Mouse (Mus musculus) layer of hippocampus, postnatal 10 days (tissue): Measurements from ENCODE around the gene Xrcc4. TPM values are rescaled to one million over a fixed set of nuclear protein-coding genes. Genes with fewer than 3 reads are reported as not detected.

Experiments
- DNase-seq, 2 experiments: peaks; one replicate each; pipeline ENCODE4 v3.0.0; 2021; ENCODE audit warnings: low spot score in 2 of 2
- total RNA-seq, 2 experiments: library from RNA; stranded (reverse); gene quantifications; 2 replicates each; pipeline ENCODE4 v1.2.3; 2021

Gene Xrcc4
- total RNA-seq, 2 experiments from 2014 or later: 15.0 to 15.7 TPM

DNA sequence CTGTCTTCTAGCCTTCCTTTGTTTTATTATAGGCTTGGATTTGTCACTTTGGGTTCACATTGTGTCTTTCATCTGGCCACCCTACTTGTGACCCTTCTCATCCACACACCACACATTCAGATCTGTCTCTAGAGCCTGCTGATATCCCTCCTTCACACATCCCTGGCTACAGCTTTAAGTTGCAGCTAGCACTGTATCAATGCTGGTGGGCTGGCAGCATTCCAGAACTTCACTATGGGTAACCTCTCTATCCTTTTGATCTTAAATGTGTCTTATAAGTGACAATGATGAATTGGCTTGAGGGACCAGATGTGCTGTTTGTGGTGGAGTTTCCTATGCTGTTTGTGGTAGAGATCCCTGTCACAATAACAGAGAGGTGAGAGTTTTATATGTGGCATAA, 120.7 kb downstream of the Xrcc4 start:
- no peak for DNase-seq

DNA sequence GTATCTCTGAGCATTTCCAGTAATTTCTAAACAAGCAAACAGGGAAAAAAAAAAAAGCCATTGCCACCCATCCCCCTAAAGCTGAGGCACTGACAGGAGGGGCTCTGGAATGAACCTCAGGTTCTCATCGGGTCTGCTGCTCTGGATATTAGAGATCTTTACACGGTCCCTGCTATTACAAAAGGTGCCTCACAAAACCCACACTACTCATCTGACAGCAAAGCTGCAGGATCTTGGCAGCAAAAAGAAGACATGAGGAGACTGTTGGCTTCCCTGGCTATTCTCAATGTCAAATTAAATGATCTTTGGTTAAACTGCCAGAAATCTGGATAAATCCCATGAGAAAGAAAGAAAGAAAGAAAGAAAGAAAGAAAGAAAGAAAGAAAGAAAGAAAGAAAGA, 145.1 kb downstream of the Xrcc4 start:
- DNase-seq: no peak

DNA sequence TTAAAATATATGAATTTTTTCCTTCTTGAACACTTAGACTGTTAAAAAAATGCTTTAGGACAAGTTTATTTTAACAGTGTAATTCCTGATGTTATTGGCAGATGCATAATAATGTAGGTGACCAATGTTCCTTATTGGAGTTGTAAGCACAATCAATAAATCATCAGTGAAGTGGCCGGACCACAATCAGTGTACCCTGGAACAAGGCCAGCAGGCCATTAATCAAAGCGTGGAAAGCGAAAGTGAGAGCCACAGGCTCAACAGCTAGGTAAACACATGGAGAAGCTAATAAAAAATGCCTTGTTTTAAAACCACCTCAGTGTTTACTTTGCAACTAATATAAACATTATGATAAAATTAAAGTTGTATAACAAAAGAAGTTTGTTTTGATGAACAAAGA, 159.9 kb downstream of the Xrcc4 start:
- no peak for DNase-seq

DNA sequence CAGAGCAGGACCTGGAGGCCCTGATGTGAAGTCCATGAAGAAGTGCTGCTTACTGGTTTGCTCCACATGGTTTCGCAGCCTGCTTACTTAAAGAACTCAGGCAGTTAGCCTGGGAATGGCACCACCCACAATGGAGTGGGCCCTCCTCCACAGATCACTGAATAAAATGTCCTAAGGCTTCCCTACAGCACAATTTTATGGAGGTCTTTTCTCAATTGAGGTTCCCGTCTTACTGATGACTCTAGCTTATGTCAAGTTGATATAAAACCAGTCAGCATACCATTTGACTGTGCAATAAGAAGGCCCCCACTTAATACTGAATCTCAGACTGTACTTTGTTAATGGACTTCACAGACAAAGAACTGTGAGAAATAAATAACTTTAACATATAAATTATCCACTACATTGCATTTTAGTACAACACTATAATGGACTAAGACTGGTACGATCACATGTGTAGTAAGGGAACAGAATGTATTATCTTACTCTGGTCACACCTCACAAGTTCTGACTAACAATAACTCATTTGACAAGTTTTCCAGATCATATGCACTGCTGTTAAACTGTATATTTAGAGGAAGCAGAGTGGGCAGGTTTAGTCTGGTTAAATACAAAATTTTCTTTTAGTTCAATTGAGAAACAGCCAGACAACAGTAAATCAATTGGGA, 170.5 kb downstream of the Xrcc4 start:
- no peak for DNase-seq

DNA sequence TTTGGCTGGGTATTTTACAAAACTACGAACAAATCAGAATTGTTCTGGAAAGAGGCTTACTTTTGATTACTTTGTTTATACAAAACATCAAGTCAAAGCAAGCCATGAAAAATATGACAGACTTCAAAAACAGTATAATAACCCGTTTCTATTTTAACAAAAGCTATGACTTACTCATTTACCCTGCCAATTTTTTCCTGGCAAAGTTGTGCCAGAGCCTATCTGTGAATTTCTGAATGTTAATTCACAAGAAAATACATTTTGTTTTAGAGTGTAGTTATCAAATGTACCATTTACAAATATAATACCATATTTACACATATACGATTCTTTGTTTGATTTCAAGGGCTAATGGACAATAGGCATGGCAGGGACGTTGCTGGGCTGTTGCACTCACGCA, 175.1 kb downstream of the Xrcc4 start:
- DNase-seq: no peak

DNA sequence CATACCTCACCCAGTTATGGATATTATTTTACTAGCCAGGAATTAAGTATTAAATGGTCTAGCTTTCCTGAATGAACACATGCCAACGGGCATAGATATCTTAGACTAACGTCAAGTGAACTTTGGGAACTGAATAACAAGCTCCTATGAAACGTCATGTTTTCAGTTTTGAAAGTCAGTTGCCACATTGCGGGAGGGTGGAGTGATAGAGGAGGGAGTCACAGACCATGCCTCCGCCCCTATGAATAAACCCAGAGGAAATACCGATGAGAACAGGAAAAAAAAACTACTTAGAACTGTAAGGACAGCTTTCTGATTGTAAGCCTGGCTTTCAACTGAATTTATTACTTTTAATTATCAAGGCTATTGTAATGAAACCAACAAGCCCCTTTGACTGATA, 175.5 kb downstream of the Xrcc4 start:
- no peak for DNase-seq

DNA sequence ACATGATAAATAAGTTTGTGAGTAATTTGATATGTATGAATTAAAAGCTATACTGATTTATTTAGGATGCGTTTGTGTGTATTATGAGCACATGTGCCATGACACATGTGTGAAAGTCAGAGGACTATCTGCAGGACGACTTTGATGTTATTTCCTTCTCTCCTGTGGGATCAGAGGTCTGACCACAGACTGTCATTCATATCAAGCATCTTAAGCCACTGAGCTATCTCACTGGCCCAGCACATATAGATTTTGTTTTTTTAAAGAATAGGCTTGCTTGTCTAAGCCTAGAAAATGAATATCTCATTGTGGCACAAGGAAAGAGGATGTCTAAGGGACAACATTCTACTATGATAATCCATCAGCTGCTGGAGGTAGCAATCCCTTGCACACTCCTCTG, 183.3 kb downstream of the Xrcc4 start:
- no peak for DNase-seq

DNA sequence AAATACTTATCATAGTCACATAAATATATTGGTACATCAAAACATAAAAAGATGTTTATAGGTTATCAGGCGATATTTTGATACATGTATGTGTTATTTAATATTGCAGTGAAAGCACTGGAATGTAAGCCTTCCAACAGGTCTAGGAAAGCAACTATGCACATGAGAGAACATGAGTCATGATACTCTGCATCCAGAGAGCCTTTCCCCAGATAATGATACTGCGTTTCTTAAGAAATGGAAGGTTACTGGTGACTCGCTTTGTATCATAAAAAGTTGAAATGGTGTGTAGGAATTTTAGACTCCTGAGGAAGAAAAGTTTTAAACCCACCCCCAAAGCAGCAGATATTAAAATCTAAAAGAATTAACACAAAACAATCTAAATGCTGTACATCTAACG, 190.3 kb downstream of the Xrcc4 start:
- no peak for DNase-seq

DNA sequence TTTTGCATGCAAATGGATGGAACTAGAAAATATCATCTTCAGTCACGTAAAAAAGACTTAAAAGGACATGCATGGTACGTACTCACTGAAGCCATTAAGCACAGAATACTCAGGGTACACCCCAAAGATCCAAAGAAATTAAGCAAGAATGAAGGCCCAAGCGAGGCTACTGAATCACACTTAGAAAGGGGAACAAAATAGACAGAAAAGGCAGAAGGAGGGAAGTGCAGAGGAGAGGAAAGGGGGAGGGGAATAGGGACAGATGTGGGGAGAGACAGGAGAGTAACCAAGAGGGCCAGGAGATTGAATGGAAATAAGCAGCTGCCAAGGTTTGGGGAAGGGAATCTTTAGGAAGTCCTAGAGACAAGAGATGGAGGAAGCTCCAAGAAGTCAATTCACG, 197.3 kb downstream of the Xrcc4 start:
- no peak for DNase-seq

DNA sequence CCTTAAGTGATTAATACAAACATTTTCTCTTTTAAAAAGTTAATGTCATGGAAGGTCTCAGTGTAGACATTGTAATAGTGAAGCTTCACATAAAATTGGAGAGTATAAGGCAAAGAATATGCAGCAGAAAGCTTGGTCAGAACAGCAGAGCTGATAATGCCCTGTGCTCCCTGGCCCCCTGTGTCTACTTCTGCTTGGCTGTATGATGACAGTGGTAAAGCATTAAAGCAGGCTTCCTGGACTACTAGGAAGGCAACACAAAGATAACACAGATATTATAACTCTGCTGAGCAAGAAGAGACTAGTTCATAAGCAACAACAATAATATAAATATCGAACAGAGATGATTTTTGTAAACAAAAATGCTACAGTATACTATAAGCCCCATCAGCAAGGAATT, 199.2 kb downstream of the Xrcc4 start:
- DNase-seq: no peak

DNA sequence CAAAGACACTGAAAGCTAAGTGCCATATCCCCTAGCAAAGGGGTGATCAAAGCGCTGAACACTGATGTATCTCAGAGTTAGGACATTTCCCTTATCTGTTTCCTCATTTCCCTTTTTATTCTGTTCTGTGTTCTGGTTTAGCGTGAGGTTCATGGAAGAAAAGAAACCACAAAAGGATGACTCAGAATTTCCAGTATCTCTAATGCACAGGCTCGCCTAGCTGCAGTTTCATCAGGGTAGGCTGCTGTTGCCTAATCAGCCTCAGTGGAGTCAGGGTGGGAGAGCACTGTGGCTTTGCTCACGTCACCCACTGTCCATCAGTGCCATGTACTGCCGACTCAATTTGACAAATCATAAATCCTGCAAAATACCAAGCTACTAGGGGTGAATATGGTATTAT, 200.3 kb downstream of the Xrcc4 start:
- DNase-seq: no peak

DNA sequence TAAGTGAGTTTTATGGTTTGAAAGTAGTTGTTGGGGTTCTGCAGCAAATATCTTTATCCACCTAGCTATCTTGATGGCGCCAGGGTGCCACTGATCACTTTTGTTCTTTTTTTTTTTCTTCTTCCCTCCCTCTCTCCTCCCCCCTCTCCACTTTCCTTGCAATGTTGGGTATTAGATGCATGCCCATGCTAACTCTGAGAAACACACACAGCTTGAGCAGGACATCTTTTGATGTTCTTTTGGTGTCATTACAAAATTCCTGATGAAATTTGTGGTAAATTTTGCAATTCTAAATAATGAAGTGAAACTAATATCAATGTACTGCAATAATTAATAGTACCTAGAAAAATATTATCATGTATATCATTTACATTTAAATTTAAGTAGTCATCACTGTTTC, 205.9 kb downstream of the Xrcc4 start:
- DNase-seq: no peak

DNA sequence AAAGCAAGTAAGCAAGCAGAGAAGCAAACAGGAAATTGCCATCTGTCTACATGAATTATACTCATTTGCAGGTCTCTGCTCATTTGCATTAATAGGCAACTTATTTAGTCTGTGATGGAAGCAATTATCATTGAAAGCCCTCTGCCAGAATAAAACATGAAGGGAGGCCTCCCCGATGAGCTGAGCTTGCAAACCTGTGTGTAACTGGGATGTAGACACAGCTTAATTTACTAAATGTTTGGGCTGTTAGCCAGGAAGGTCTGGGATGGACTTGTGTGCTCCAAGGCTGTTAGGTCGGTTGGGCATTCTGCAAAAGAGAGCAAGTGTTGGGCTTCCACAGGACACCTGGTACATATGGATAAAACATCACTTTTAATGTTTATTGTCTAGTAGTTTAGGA, 208.1 kb downstream of the Xrcc4 start:
- no peak for DNase-seq

DNA sequence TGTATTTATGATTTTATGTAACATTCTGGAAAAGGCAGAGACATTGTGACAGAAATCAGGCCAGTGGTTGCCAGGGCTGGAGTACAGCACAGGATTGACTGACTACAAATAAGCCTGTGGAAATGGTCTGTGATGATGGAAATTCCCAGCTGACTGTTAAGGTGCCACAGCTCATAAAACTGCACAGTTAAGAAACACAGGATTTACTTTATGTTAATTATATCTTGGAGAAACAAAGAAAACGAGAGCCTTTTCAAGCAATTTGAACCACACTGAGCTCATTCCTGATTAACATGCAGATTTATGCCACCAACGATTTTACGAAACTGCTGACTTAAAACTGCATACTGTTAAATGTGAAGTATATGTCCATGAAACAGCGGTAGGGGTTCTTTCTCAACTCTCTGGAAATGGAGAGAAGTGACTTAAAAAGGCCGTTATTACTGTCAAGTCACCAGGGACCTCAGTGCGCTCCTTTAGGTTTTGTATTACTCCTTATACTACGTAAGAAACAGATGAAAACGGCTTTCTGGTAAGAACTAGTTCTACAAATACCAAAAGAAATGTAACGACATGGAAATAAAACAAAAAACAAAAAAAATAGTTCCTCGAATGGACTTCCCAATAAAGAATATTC, 210.5 kb downstream of the Xrcc4 start:
- DNase-seq: peak in 1 of 2 experiments; percentile 15

DNA sequence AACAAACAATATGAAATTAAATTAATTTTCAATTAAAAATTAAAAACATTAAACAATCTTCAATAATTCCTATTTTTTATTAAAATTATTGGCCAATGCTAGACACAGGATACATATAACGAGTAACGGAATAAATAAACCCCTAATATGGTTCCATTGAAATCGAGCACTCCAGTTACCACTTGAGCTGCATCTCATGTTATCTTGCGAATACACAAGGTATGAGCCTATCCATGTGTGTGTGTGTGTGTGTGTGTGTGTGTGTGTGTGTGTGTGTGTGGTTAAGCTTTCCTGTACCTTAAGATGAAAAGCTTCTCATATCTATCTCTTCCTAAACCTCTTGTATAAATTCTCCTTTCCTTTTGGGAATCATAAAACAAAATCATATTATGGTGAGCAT, 213.9 kb downstream of the Xrcc4 start:
- DNase-seq: no peak

DNA sequence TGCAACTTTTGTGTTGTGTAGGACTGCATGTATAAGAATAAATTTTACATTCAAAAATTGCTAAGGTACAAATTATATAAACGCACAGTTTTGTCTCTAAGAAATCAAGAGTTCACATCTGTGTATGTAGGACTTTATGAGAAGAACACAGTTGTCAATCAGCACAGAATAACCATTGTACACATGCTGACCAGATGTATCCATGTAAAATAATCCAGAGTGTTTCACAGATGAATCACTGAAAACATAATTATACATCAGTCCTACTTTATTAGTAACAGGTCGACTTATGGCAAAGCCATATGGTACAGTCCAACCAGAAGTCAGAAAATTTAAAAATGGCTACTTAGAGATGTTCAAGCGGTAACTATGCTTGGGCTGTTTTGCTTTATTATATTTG, 216.7 kb downstream of the Xrcc4 start:
- no peak for DNase-seq

DNA sequence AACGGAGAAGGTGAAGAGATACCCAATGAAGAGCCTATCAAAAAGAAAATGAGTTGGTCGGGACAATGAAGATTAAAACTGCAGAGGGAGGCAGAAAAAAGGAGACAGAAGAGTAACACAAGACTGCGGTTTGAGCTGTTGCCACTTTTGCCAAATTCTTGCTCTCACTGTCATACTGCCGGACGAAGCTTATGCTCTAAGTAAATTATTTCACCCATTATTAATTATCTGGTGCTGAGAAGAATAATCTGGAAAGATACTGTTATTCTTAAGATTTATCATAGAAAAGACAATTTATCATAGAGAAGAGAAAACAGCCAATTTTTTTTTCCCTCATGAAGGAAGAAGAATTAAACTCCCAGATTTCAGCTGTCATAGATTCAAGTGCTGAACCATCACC, 235.3 kb downstream of the Xrcc4 start:
- DNase-seq: no peak

DNA sequence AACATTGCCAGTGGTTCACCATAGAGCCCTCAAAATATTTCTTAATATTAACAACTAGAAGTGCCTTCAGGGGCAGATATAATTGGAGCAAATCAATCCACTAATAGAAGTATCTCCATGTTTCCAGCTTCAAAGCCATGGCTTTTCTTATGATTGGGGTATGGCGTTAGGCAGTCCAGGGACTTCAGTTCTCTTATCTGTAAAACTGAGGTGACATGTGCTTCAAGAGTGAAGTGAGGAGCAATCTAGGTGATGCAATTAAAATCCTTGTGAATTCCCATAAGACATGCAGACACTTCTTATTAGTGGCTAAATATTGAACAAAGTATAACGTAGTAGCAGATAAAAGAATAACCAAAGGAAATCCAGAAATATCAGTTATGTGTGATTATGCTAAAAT, 238.7 kb downstream of the Xrcc4 start:
- no peak for DNase-seq

DNA sequence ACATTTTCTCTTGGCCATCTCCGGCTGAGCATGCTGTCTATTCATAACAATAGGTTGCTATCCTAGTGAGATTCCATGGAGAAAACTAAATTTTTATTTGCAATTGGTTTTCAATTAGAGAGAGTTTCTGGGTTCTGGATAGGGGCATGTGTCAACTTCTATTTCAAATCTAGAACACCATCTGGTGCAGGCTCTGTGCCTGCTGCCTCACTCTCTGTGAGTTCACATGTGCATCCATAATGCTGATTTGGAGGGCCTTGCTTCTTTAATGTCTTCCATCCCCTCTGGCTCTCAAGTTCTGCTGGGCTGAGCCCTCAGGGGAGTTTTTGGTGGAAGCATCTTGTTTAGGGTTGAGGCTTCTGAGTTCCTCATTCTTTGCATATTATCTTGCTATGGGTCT, 239.5 kb downstream of the Xrcc4 start:
- peak in 1 of 2 experiments; percentile 10 for DNase-seq

DNA sequence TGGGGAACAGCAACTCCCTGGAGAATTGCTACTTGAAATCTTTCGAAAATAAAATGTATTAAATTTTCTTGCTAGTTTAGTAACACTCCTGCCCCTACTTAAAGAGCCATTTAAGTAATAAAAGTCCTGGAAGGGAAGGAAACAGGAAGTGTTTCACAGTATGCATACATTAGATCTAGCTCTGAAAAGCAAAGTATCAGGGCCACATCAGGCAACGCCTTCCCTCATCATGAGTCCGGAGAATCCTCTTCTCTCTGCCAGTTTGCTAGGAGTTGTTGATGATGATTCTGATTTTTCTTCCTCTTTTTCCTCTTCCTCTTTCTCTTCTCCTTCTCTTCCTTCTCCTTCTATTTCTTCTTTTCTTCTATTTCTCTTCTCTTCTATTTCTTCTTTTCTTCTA, 250.8 kb downstream of the Xrcc4 start:
- DNase-seq: no peak

DNA sequence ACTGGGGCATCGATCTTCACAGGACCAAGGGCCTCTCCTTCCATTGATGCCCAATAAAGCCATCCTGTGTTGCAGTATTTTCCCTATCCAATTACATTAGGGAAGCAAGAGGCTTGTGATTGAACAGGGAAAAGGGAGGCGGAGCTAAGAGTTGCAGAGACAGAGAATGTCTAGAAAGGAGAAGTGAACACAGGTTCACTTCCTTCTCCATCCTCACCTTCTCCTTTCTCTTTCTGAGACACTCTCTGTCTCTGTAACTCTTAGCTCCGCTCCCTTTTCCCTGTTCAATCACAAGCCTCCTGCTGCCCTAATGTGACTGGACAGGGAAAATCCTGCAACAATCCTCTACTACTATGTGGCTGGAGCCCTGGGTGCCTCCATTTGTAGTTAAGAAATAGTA, 254.9 kb downstream of the Xrcc4 start:
- no peak for DNase-seq

DNA sequence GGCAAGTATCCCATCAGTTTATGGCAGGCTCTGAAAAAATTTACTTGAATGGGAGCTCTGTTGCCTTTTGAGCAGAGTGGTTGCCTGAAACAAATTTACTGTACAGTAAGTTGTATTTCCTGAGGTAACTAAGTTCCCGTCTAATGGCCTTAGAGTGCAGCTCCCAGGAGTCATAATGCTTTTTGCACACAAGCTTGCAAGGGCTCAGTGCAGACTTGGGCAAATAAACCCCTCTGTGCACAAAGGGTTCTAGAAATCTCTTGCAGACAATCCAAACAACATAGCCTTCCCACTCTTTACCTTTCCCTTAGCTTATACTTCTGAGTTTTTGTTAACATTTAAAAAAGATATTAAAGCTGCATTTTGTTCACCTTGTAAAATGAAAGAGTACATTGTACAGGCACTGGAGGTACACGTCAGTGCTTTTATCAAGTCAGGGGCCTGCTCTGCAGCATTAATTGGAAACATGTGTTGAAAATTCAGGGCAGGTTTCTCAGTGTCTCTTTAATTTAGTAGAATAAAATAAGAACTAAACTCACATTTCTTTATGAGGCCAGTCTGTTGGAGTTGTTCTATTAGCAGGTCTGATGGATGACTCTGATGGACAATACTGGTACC, 256.2 kb downstream of the Xrcc4 start:
- no peak for DNase-seq

DNA sequence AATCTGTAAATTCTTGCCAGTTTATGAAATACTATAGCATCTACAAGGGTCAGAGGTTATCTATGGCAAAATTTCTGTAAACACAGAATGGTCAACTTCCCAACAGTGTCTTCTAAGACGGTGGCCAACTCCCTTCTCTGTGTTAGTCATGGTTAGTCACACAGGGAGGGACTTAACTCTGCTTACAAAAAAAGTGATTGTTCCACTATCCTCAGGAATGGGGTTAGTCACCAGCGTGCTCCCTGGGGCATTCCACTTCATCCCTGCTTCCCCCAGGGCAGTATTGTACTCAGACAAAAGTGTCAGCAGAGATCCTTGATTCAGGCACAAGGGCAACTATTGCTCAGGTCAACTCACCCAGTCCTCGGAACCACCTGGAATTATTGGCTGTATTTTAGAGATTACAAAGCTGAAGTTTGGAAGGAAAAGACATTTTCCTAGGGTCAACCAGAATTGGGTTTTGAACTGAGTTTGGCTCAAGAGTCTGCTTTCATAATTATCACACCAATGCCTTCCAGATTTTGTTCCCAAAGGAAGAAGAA, 260.9 kb downstream of the Xrcc4 start:
- DNase-seq: no peak
